Mouse (Mus musculus) lung, embryonic 16.5 days (tissue): ENCODE results near the gene Rps27rt. TPM values are rescaled to one million over a fixed set of nuclear protein-coding genes. Genes with fewer than 3 reads are reported as not detected.
A peak's percentile ranks its signal among the peaks of the same experiment; 100 is the strongest.

Experiments
- ATAC-seq: fragments of 200-750 bp; cut with Nextera tagmentation; 2 replicates; pipeline ENCODE4 v1.8.0; 2017; ENCODE audit warnings: low read depth, mild to moderate bottlenecking, moderate library complexity
- H3K27ac ChIP-seq: fragments of 300-500 bp; sonication (generic); 2 replicates; pipeline ENCODE4 v1.5.1; 2014; ENCODE audit warnings: mild to moderate bottlenecking, control low read depth, low read length
- H3K27me3 ChIP-seq: fragments of 300-500 bp; sonication (generic); 2 replicates; pipeline ENCODE4 v1.6.1; 2014; ENCODE audit warnings: low read depth, low read length, mixed read lengths; ENCODE audit not compliant: control insufficient read depth, insufficient read depth
- H3K36me3 ChIP-seq: fragments of 300-500 bp; sonication (generic); 2 replicates; pipeline ENCODE4 v1.6.1; 2014; ENCODE audit warnings: low read length; ENCODE audit not compliant: control insufficient read depth, insufficient read depth
- H3K4me1 ChIP-seq: fragments of 300-500 bp; sonication (generic); replicated peaks from 2 replicates; pipeline ENCODE4 v1.6.1; 2014; ENCODE audit warnings: low read length, mixed read lengths; ENCODE audit not compliant: control insufficient read depth, insufficient read depth
- H3K4me2 ChIP-seq: fragments of 300-500 bp; sonication (generic); 2 replicates; pipeline ENCODE4 v1.6.1; 2014; ENCODE audit warnings: low read depth, low read length, control low read depth
- H3K4me3 ChIP-seq: fragments of 300-500 bp; sonication (generic); 2 replicates; pipeline ENCODE4 v1.5.1; 2014; ENCODE audit warnings: mild to moderate bottlenecking, low read length, control low read depth
- H3K9ac ChIP-seq: fragments of 300-500 bp; sonication (generic); 2 replicates; pipeline ENCODE4 v1.6.1; 2014; ENCODE audit warnings: low read length, control low read depth
- H3K9me3 ChIP-seq: fragments of 300-500 bp; sonication (generic); 2 replicates; pipeline ENCODE4 v1.6.1; 2016; ENCODE audit warnings: low read length; ENCODE audit not compliant: control insufficient read depth
- WGBS: fragments of 180-500 bp; shearing (Covaris S2); extraction: QIAGEN DNeasy Blood & Tissue Kit; methylation state at CpG from one replicate; pipeline ENCODE4 v1.1.7; 2014; 5-methylcytosine and 5-hydroxymethylcytosine counted together
- polyA plus RNA-seq: library from polyadenylated mRNA; unstranded; fragments of >200 nt; fragmentation: Nextera tagmentation; extraction: Ambion mirVana; gene quantifications from 2 replicates; pipeline ENCODE4 v1.2.1, GENCODE M21; 2015

Gene Rps27rt
- polyA plus RNA-seq, 1 experiment from 2014 or later, result 402 TPM

GRCm38 (mm10) chr9:114990421-114990820 is 7.9 kb upstream of the Rps27rt start:
- ATAC-seq, result peak; percentile 76
- no peaks in the 10 kb centered on the region for H3K27me3 ChIP-seq
- H3K9me3 ChIP-seq, result peaks cover 6% of the 10 kb centered on the region; the same call in 1 of the 2 replicates
- no peak overlapping the region for H3K4me3 ChIP-seq
- H3K36me3 ChIP-seq, result no peaks in the 10 kb centered on the region; the same call in 1 of the 2 replicates
- no peak overlapping the region for H3K4me2 ChIP-seq
- 55% methylated on average over 10 of the region's 10 CpGs for WGBS
- H3K4me1 ChIP-seq, result peaks cover 8% of the 10 kb centered on the region
- H3K9ac ChIP-seq, result no peak overlapping the region
- no peak overlapping the region for H3K27ac ChIP-seq

- Histone ChIP-seq H3K4me1 (peaks cover 8% of the 10 kb centered on the region), H3K9ac (no peak overlapping the region), H3K27me3 (no peaks in the 10 kb centered on the region), H3K4me3 (no peak overlapping the region), H3K4me2 (no peak overlapping the region), H3K9me3 (peaks cover 6% of the 10 kb centered on the region; the same call in 1 of the 2 replicates), H3K27ac (no peak overlapping the region), H3K36me3 (no peaks in the 10 kb centered on the region; the same call in 1 of the 2 replicates)
- no peak for ATAC-seq
- 54% methylated on average over 6 of the region's 6 CpGs for WGBS
Observed at GRCm38 (mm10) chr9:114988610-114989327, 6.2 kb upstream of the Rps27rt start.

GRCm38 (mm10) chr9:114988029-114988428 is 5.5 kb upstream of the Rps27rt start:
- no peak for ATAC-seq
- Histone ChIP-seq H3K9me3 (peaks cover 6% of the 10 kb centered on the region; the same call in 1 of the 2 replicates), H3K9ac (no peak overlapping the region), H3K4me3 (no peak overlapping the region), H3K27me3 (no peaks in the 10 kb centered on the region), H3K4me2 (no peak overlapping the region), H3K27ac (no peak overlapping the region), H3K36me3 (no peaks in the 10 kb centered on the region; the same call in 1 of the 2 replicates), H3K4me1 (peaks cover 8% of the 10 kb centered on the region)
- 93% methylated on average over 3 of the region's 3 CpGs for WGBS

- Histone ChIP-seq H3K4me1 (peaks cover 8% of the 10 kb centered on the region), H3K36me3 (no peaks in the 10 kb centered on the region), H3K27me3 (no peaks in the 10 kb centered on the region), H3K9me3 (no peaks in the 10 kb centered on the region), H3K27ac (no peak overlapping the region), H3K9ac (no peak overlapping the region), H3K4me3 (no peak overlapping the region), H3K4me2 (no peak overlapping the region)
- WGBS, result 92% methylated on average over 5 of the region's 5 CpGs
- no peak for ATAC-seq
Observed at GRCm38 (mm10) chr9:114986361-114986760, 3.8 kb upstream of the Rps27rt start.

GRCm38 (mm10) chr9:114985741-114986140 is 3.2 kb upstream of the Rps27rt start:
- Histone ChIP-seq H3K4me2 (no peak overlapping the region), H3K4me1 (peaks cover 8% of the 10 kb centered on the region), H3K27me3 (no peaks in the 10 kb centered on the region), H3K9me3 (no peaks in the 10 kb centered on the region), H3K9ac (no peak overlapping the region), H3K4me3 (no peak overlapping the region), H3K27ac (no peak overlapping the region), H3K36me3 (no peaks in the 10 kb centered on the region)
- ATAC-seq, result no peak
- 96% methylated on average over 5 of the region's 5 CpGs for WGBS

GRCm38 (mm10) chr9:114979969-114980368 is 2.6 kb downstream of the Rps27rt start:
- Histone ChIP-seq H3K4me2 (no peak overlapping the region), H3K4me1 (peaks cover 11% of the 10 kb centered on the region; the same call in 1 of the 2 replicates), H3K9ac (no peak overlapping the region), H3K9me3 (no peaks in the 10 kb centered on the region), H3K27me3 (no peaks in the 10 kb centered on the region; the same call in 1 of the 2 replicates), H3K4me3 (no peak overlapping the region), H3K36me3 (no peaks in the 10 kb centered on the region), H3K27ac (no peak overlapping the region)
- no peak for ATAC-seq
- WGBS, result 60% methylated on average over 6 of the region's 6 CpGs

GRCm38 (mm10) chr9:114978281-114979111 is 4.0 kb downstream of the Rps27rt start, which contains the start of gene Osbpl10:
TSS of gene Osbpl10 (plus strand) at chr9:114978569.
- Histone ChIP-seq H3K9me3 (no peaks in the 10 kb centered on the region), H3K4me3 (peak within 1 kb of the TSS; percentile 80), H3K36me3 (no peaks in the 10 kb centered on the region), H3K4me2 (peak within 1 kb of the TSS; percentile 92), H3K27me3 (no peaks in the 10 kb centered on the region; the same call in 1 of the 2 replicates), H3K27ac (peak within 1 kb of the TSS; percentile 91), H3K4me1 (peaks cover 11% of the 10 kb centered on the region; the same call in 1 of the 2 replicates), H3K9ac (peak within 1 kb of the TSS; percentile 84)
- WGBS, result under 1% methylated on average over 47 of the region's 86 CpGs
- ATAC-seq, result peak; percentile 90

GRCm38 (mm10) chr9:114977461-114978280 is 4.9 kb downstream of the Rps27rt start:
- H3K27me3 ChIP-seq, result no peaks in the 10 kb centered on the region; the same call in 1 of the 2 replicates
- 5% methylated on average over 30 of the region's 31 CpGs for WGBS
- H3K9me3 ChIP-seq, result no peaks in the 10 kb centered on the region
- peak overlapping the region; percentile 80 for H3K4me3 ChIP-seq
- H3K36me3 ChIP-seq, result no peaks in the 10 kb centered on the region
- peaks cover 11% of the 10 kb centered on the region; the same call in 1 of the 2 replicates for H3K4me1 ChIP-seq
- H3K27ac ChIP-seq, result peak overlapping the region; percentile 91
- ATAC-seq, result peak; percentile 58
- peak overlapping the region; percentile 92 for H3K4me2 ChIP-seq
- H3K9ac ChIP-seq, result peak overlapping the region; percentile 84
